Comparison of ENCODE assay signal across 16 mouse cellular contexts in genomic region chr9:95763218-95763617, GRCm38 (mm10). TPM values are rescaled to one million over a fixed set of nuclear protein-coding genes. Genes with fewer than 3 reads are reported as not detected.
"Had no signal": no experiment of that assay in that cellular context is flagged by ENCODE, and none has a peak within 500 bp of the region (broad histone marks: within the 10 kb centered on the region; RNA-seq: fewer than 3 reads in every experiment).

No protein-coding gene starts in this region.

- H3K4me3 ChIP-seq: lung, embryonic 15.5 days; midbrain, embryonic 13.5 days; midbrain, embryonic 15.5 days; neural tube, embryonic 12.5 days; stomach, embryonic 15.5 days had no signal

- H3K4me2 ChIP-seq: lung, embryonic 15.5 days; midbrain, embryonic 11.5 days; midbrain, embryonic 13.5 days; midbrain, embryonic 15.5 days; neural tube, embryonic 12.5 days; stomach, embryonic 15.5 days had no signal

- H3K9ac ChIP-seq: lung, embryonic 15.5 days; midbrain, embryonic 13.5 days; midbrain, embryonic 15.5 days; neural tube, embryonic 12.5 days; stomach, embryonic 15.5 days had no signal

- H3K27ac ChIP-seq: lung, embryonic 15.5 days; macrophage; midbrain, embryonic 13.5 days; midbrain, embryonic 15.5 days; neural tube, embryonic 12.5 days; stomach, embryonic 15.5 days; stomach, postnatal 0 days had no signal

- H3K4me1 ChIP-seq: lung, embryonic 15.5 days; midbrain, embryonic 13.5 days; midbrain, embryonic 15.5 days; neural tube, embryonic 12.5 days; stomach, embryonic 15.5 days had no signal

- H3K9me3 ChIP-seq: lung, embryonic 15.5 days; midbrain, embryonic 13.5 days; midbrain, embryonic 15.5 days; neural tube, embryonic 12.5 days; stomach, embryonic 15.5 days had no signal

- H3K27me3 ChIP-seq: lung, embryonic 15.5 days; midbrain, embryonic 13.5 days; midbrain, embryonic 15.5 days; neural tube, embryonic 12.5 days; stomach, embryonic 15.5 days had no signal

- ATAC-seq: lung, postnatal 0 days; midbrain, embryonic 13.5 days; midbrain, embryonic 15.5 days had no signal

- H3K36me3 ChIP-seq: lung, embryonic 15.5 days; midbrain, embryonic 13.5 days; midbrain, embryonic 15.5 days; neural tube, embryonic 12.5 days; stomach, embryonic 15.5 days had no signal

- DNase-seq: lung, adult 2 months; lung, postnatal 14 days; lung, postnatal 36 days; right cerebral cortex, postnatal 14 days; thymus, adult 2 months; thymus, postnatal 25 days; thymus, postnatal 4 days had no signal

RNA-seq across cellular contexts. Expression of gene Trpc1, which starts 13.0 kb away (rescaled TPM):
- polyA plus RNA-seq: macrophage had no signal
